Mouse (Mus musculus): ENCODE measurements around the gene Secisbp2l.

The Secisbp2l gene

GRCm38 (mm10) chr2:125782719-125783109 is at the start of gene Secisbp2l:
Gene Secisbp2l (minus strand): TSS chr2:125782870.
- DNase-seq (ENCODE audit: extremely low read depth, low read depth, low spot score), result no peak

GRCm38 (mm10) chr2:125829924-125830323 is 47.3 kb upstream of the Secisbp2l start:
- no peak for DNase-seq (ENCODE audit: extremely low read depth, low read depth, low spot score)

- no peak for DNase-seq (ENCODE audit: extremely low read depth, low read depth, low spot score)
Measured at GRCm38 (mm10) chr2:125827898-125828297, 45.2 kb upstream of the Secisbp2l start.

- peak; percentile 87 for DNase-seq (ENCODE audit: extremely low read depth, low read depth, low spot score)
Measured at GRCm38 (mm10) chr2:125826201-125826600, 43.5 kb upstream of the Secisbp2l start.

GRCm38 (mm10) chr2:125820397-125820796 is 37.7 kb upstream of the Secisbp2l start:
- peak; percentile 98 for DNase-seq (ENCODE audit: extremely low read depth, low read depth, low spot score)

- peak; percentile 94 for DNase-seq (ENCODE audit: extremely low read depth, low read depth, low spot score)
Measured at GRCm38 (mm10) chr2:125813972-125814595, 31.4 kb upstream of the Secisbp2l start.

- no peak for DNase-seq (ENCODE audit: extremely low read depth, low read depth, low spot score)
Measured at GRCm38 (mm10) chr2:125811332-125811731, 28.7 kb upstream of the Secisbp2l start.

GRCm38 (mm10) chr2:125809551-125809950 is 26.9 kb upstream of the Secisbp2l start:
- no peak for DNase-seq (ENCODE audit: extremely low read depth, low read depth, low spot score)

GRCm38 (mm10) chr2:125805826-125806225 is 23.2 kb upstream of the Secisbp2l start:
- no peak for DNase-seq (ENCODE audit: extremely low read depth, low read depth, low spot score)

- DNase-seq (ENCODE audit: extremely low read depth, low read depth, low spot score), result no peak
Measured at GRCm38 (mm10) chr2:125801947-125802346, 19.3 kb upstream of the Secisbp2l start.

GRCm38 (mm10) chr2:125801038-125801437 is 18.4 kb upstream of the Secisbp2l start:
- DNase-seq (ENCODE audit: extremely low read depth, low read depth, low spot score), result no peak

GRCm38 (mm10) chr2:125800428-125800827 is 17.8 kb upstream of the Secisbp2l start:
- DNase-seq (ENCODE audit: extremely low read depth, low read depth, low spot score), result no peak

GRCm38 (mm10) chr2:125797872-125798271 is 15.2 kb upstream of the Secisbp2l start:
- DNase-seq (ENCODE audit: extremely low read depth, low read depth, low spot score), result no peak

- DNase-seq (ENCODE audit: extremely low read depth, low read depth, low spot score), result no peak
Measured at GRCm38 (mm10) chr2:125795118-125795517, 12.4 kb upstream of the Secisbp2l start.

GRCm38 (mm10) chr2:125794166-125794565 is 11.5 kb upstream of the Secisbp2l start:
- no peak for DNase-seq (ENCODE audit: extremely low read depth, low read depth, low spot score)

- no peak for DNase-seq (ENCODE audit: extremely low read depth, low read depth, low spot score)
Measured at GRCm38 (mm10) chr2:125792879-125793261, 10.2 kb upstream of the Secisbp2l start.

- no peak for DNase-seq (ENCODE audit: extremely low read depth, low read depth, low spot score)
Measured at GRCm38 (mm10) chr2:125792144-125792878, 9.6 kb upstream of the Secisbp2l start.

GRCm38 (mm10) chr2:125791485-125791885 is 8.8 kb upstream of the Secisbp2l start:
- no peak for DNase-seq (ENCODE audit: extremely low read depth, low read depth, low spot score)

GRCm38 (mm10) chr2:125790242-125790641 is 7.6 kb upstream of the Secisbp2l start:
- no peak for DNase-seq (ENCODE audit: extremely low read depth, low read depth, low spot score)

GRCm38 (mm10) chr2:125789265-125789664 is 6.6 kb upstream of the Secisbp2l start:
- no peak for DNase-seq (ENCODE audit: extremely low read depth, low read depth, low spot score)

GRCm38 (mm10) chr2:125788785-125789184 is 6.1 kb upstream of the Secisbp2l start:
- DNase-seq (ENCODE audit: extremely low read depth, low read depth, low spot score), result no peak

- DNase-seq (ENCODE audit: extremely low read depth, low read depth, low spot score), result no peak
Measured at GRCm38 (mm10) chr2:125788351-125788750, 5.7 kb upstream of the Secisbp2l start.

All from fat pad, adult 2 months (tissue).